Mouse (Mus musculus) urinary bladder, adult 2 months (tissue): ENCODE measurements at regions not wholly inside any gene's neighbourhood (a gene's known extent, or its start where the extent isn't known, plus 50 kb on each side); places are given as distances from the start of the nearest gene placed in this dataset.
"Not testable (repeated sequence)": the region's sequence is repeated elsewhere in the genome, so short reads cannot be mapped to it uniquely, and the experiment has no call there.

Experiments used
- DNase-seq: peaks from one replicate; pipeline ENCODE4 v3.0.0; 2022; ENCODE audit warnings: low spot score

GRCm38 (mm10) chr7:64101679-64102078, 52.0 kb upstream of the Trpm1 start:
- DNase-seq: no peak

GRCm38 (mm10) chr7:64099606-64100005, 54.0 kb upstream of the Trpm1 start:
- no peak for DNase-seq

- no peak for DNase-seq
Observed at GRCm38 (mm10) chr7:64090067-64090466, 63.6 kb upstream of the Trpm1 start.

- DNase-seq: no peak
Observed at GRCm38 (mm10) chr7:64089034-64089433, 64.6 kb upstream of the Trpm1 start.

- not testable (repeated sequence) for DNase-seq
Observed at GRCm38 (mm10) chr7:64083978-64084377, 69.7 kb upstream of the Trpm1 start.

GRCm38 (mm10) chr7:64082651-64083050, 71.0 kb upstream of the Trpm1 start:
- DNase-seq: no peak

GRCm38 (mm10) chr7:64082201-64082600, 71.4 kb upstream of the Trpm1 start:
- DNase-seq: no peak

- no peak for DNase-seq
Observed at GRCm38 (mm10) chr7:64081618-64082017, 72.0 kb upstream of the Trpm1 start.

- DNase-seq: no peak
Observed at GRCm38 (mm10) chr7:64081019-64081418, 72.6 kb upstream of the Trpm1 start.

GRCm38 (mm10) chr7:64079301-64079700, 74.3 kb upstream of the Trpm1 start:
- DNase-seq: no peak

- no peak for DNase-seq
Observed at GRCm38 (mm10) chr7:64078646-64079045, 75.0 kb upstream of the Trpm1 start.

GRCm38 (mm10) chr7:64077526-64077925, 76.1 kb upstream of the Trpm1 start:
- DNase-seq: peak; percentile 13

- peak; percentile 10 for DNase-seq
Observed at GRCm38 (mm10) chr7:64076764-64077360, 76.8 kb upstream of the Trpm1 start.

GRCm38 (mm10) chr7:64075696-64076313, 77.8 kb upstream of the Trpm1 start:
- DNase-seq: no peak

GRCm38 (mm10) chr7:64074661-64075234, 78.9 kb upstream of the Trpm1 start:
- DNase-seq: no peak

- peak; percentile 9 for DNase-seq
Observed at GRCm38 (mm10) chr7:64074186-64074585, 79.4 kb upstream of the Trpm1 start.

GRCm38 (mm10) chr7:64073781-64074180, 79.9 kb upstream of the Trpm1 start:
- no peak for DNase-seq

GRCm38 (mm10) chr7:64070930-64071329, 82.7 kb upstream of the Trpm1 start:
- no peak for DNase-seq

GRCm38 (mm10) chr7:64065529-64066247, 87.9 kb upstream of the Trpm1 start:
- no peak for DNase-seq

GRCm38 (mm10) chr7:64064460-64065241, 89.0 kb upstream of the Trpm1 start:
- DNase-seq: no peak

- DNase-seq: no peak
Observed at GRCm38 (mm10) chr7:64061170-64061569, 92.5 kb upstream of the Trpm1 start.

- no peak for DNase-seq
Observed at GRCm38 (mm10) chr7:64060582-64060981, 93.1 kb upstream of the Trpm1 start.
